Mouse (Mus musculus): Measurements from ENCODE around the gene Myrf.

The Myrf gene

GRCm38 (mm10) chr19:10213796-10214471 is 26.6 kb downstream of the Myrf start:
- DNase-seq (ENCODE audit: low read depth in 2 of 2, low spot score in 2 of 2), result no peak

DNA sequence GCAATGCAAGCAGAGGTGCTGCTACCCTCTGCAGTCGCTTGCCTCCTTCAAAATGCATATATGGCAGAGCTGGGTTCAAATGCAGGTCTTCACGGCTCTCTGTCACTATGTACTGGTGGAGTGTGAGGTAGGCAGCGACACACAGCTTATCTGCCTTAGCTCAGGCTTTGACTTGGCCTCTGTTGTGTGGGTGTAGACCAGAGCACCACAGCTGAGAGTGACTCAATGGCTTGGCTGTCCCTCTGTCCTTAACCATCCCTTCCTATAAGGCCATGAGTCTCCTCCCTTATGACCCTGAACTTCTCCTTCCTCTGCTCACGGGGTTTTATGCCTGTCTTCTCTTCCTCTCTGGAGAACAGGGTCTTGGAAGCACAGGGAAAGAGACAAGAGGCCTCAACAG is 29.7 kb downstream of the Myrf start:
- no peak for DNase-seq (ENCODE audit: low read depth in 2 of 2, low spot score in 2 of 2)

DNA sequence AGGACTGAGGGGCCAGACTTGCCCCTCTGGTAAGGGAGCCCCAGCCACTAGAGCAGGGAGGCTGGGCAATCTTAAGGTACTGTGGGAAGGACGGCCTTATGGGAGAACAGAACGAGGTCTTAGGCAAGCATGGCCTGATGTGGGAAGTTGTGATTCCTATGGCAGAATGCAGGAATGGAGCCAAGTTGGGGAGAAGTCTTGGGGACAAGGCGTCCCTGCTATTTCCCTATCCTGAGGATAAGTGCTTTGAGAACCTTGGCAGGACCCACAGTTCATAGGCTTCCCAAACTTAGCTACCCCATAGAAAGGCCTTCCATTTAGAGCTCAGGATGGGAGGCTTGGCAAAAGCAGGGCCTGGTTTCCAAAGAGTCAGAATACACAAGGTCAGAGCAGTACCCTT is 31.7 kb downstream of the Myrf start:
- DNase-seq (ENCODE audit: low read depth in 2 of 2, low spot score in 2 of 2), result no peak

DNA sequence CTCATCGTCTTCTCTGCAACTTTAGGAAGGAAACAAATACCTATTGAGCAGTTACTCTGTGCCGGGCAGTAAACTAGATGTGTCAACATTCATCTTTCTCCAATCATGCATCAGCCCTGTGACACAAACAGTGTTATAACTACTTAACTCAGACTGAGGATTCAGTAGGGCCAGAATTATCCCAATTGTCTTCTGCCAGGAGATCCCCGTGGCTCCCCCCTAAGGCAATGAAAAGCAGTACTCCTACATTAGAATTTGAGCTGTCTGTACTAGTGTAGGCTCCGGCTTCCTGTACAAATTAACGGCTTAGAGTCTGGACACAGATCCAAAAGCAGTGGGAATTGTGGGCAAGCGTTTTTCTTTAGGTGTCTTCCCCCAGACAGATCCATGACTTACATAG is 35.5 kb downstream of the Myrf start:
- DNase-seq (ENCODE audit: low read depth in 2 of 2, low spot score in 2 of 2), result no peak

GRCm38 (mm10) chr19:10204616-10205001 is 35.9 kb downstream of the Myrf start:
- DNase-seq (ENCODE audit: low read depth in 2 of 2, low spot score in 2 of 2), result peak; percentile 21 to 52

DNA sequence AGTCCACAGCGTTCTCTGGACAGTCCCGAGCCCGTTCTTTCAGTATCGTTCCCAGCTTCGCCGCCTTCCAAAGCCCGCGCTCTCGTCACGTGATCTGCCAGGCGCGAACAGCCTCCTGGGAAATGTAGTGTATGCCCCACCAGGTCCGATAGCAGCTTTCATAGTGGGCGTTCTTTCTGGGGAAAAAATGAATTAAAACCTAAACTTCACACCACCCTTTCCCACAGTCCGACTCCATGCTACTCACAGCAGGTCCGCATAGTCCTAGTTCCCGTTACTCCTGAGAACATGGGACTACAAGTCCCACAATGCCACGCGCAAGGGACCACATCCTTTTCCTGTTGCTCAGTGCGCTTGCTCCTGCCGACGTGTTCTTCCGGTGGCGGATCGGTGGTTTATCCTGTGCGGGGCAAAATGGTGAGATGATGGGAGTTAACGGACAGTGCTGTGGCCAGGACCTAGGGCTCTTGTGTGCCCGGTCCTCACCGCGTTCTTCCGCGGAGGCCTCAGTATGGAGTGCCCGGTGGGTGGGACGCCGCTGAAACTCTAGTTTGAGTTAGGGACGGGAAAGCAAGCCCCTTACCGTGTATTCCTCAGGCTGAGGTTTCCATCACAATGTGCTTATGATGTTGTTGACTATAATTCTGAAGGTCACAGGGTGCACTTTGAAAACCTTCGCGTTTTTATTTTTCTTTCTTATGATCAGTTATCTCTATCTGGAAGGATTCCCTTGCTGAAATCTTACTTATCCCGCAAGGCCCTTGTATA is 36.5 kb downstream of the Myrf start, which contains the start of the genes Tmem258 and Fen1:
TSS of gene Tmem258 (plus strand) at position 167 of the 768 bp plus-strand sequence.
TSS of gene Fen1 (minus strand) at position 322 of the 768 bp plus-strand sequence.
- peak; percentile 92 to 96 for DNase-seq (ENCODE audit: low read depth in 2 of 2, low spot score in 2 of 2)

DNA sequence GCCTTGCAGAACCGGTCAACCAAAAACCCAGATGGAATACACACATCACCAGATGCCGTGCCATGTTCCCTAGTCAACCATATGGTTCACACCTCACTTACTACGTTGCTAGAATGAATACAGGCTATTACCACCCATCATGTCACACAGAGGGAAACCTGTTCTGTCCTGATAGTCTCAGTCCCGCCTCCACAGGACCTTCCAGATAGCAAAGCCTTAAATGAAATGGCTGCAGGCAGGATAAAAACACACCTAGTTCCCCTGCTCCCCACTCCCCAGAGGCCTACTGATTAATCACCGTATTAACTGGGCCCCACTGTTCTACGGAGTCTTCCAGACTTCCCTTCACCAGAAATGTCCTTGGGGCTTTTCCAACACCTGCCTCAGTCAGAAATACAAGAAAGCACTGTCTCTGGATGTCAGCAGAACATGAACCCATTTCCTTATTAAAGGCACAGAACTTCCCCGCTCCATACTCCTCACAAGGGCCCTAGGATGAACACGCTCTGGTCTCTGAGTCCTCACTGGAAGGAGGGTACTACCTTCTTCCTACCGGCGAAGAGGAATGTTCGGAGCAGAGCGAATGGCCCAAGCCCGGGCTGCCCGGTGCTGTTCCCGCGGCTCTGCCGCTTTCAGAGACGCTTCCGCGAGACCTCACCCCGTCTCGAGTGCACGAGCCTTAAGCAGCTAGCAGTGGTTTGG is 37.3 kb downstream of the Myrf start:
- peak in 1 of 2 experiments; percentile 9 for DNase-seq (ENCODE audit: low read depth in 2 of 2, low spot score in 2 of 2)

GRCm38 (mm10) chr19:10198723-10199122 is 41.8 kb downstream of the Myrf start:
- peak; percentile 67 to 76 for DNase-seq (ENCODE audit: low read depth in 2 of 2, low spot score in 2 of 2)

DNA sequence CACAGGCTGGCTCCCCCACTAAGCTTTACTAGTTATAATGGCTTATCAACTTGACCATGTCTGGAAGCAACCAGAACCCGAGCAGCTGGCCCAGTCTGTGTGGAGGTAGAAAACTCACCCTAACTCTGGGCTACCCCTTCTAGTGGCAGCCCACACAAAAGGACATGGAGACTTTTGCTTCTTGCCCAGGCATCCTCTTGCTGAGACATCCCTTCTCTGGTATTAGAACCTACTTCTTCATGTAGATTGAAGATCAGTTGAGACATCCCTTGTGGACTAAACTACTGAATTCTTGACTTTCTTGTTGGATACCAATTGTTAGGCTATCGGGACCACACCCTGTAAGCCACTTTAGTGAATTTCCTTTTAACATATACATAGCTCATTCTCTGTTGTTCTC is 42.3 kb downstream of the Myrf start:
- no peak for DNase-seq (ENCODE audit: low read depth in 2 of 2, low spot score in 2 of 2)

DNA sequence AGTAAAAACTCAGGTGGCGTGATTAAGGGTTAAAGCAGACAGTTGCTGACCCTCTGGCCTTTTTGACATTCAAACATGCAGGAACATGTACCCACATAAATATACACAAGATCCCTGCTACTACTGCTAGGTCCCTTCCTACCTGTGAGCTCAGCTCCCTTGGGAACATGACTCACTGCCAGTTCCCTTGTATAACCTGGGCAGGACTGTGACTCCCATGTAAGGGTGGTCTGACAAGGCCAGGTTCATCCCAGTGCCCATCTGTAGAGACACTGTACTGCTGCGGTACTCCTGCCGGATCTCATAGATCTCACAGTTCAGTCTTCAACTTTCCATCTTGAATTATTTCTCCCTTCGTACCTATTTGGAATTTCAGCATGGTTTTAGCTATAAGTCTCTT is 43.4 kb downstream of the Myrf start:
- no peak for DNase-seq (ENCODE audit: low read depth in 2 of 2, low spot score in 2 of 2)

DNA sequence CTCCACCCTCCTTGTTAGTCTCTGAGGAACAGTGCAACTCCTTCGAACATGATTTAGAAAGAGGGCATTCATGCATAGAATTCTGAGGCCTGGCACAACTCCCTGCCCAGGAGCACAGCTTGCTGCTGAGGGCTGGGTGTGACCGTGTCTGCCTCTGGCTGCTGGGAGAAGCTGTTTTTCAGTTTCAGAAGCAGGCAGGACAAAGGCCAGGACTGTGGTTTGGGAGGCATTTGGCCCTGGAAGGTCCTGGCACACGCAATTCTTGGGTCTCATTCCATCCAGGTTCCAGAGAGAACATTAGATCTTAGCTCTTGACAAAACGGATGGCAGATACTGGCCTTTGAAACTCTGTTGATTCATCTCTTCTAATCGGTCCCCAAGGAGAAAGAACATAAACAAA is 45.3 kb downstream of the Myrf start:
- no peak for DNase-seq (ENCODE audit: low read depth in 2 of 2, low spot score in 2 of 2)

DNA sequence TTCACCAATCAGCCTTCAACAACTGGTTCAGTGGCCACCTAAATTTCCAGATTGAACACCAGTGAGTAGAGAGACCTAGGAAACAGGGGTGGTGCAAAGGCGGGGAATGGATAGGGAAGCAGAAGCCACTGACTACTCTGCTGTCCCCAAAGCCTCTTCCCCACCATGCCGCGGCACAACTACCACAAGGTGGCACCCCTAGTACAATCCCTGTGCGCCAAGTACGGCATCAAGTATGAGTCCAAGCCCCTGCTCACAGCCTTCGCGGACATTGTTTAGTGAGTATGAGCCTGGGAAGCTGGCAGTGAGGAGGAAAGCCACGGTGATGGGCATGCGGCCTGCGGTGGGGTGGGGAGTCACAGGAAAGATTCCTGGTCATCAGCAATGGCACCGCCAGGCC is 46.2 kb downstream of the Myrf start:
- DNase-seq (ENCODE audit: low read depth in 2 of 2, low spot score in 2 of 2), result no peak

- no peak for DNase-seq (ENCODE audit: low read depth in 2 of 2, low spot score in 2 of 2)
Measured at GRCm38 (mm10) chr19:10191326-10191725, 49.2 kb downstream of the Myrf start.

DNA sequence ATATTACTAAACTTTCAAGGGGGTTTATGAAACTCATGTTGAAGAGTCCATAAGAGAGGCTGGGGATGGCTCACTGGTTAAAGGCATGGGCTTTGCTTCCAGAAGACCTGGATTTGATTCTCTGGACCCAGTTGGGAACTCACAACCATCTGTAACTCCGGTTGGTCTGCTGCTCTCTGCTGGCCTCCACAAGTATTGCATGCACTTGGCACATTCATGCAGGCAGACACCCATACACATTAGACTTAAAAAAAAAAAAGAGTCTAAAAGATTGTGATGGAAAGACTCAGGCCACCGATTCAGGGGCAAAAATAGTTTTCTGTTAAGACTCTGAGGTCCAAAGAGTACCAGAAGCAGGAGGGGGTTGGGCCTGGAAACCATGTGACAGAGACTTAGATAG is 49.8 kb downstream of the Myrf start:
- DNase-seq (ENCODE audit: low read depth in 2 of 2, low spot score in 2 of 2), result peak; percentile 44 to 56

- DNase-seq (ENCODE audit: low read depth in 2 of 2, low spot score in 2 of 2), result no peak
Measured at GRCm38 (mm10) chr19:10189940-10190339, 50.6 kb downstream of the Myrf start.

DNA sequence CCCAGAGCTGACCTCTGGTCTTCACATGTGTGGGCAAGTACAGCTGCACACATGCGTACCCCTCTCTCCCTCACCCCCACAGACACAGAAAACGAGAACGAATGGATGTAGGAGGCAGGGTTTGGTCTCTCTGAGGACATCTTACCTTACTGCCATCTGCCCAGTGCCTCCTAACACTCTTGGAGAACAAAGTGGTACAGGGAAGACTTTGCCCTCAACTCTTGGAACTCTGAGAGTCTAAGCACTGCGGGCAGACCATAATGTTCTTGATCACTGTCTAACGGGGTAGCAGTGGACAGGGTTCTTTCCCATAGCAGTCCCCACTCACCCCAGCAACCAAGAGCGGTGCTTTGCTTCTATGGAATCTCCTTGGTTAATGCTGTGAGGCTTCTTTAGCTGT is 51.5 kb downstream of the Myrf start:
- DNase-seq (ENCODE audit: low read depth in 2 of 2, low spot score in 2 of 2), result no peak

DNA sequence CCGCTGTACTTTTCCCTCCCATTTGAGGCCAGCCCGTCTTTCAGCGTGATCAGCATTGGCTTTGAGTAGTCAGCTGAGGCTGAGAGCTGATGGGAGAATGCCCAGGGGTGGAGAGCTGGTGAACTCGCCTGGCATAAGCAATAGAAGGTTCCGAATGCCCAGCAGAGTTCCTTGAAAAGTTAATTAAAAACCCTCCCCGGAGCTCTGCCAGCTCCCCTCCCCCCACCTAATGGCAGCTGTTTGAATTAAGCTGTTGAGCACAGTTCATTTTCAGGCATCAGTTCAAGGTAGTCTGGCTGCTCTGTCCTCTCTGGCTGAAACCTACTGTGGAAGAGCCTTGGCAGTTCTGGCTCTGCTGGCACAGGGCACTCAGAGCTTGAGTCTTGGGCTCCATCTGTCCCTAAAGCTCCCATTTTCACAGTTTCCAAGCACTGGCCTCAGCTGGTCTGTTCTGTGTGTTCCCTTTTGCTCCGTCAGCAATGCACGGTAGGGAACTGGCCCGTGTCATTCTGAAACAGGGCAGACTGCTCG is 52.2 kb downstream of the Myrf start:
- no peak for DNase-seq (ENCODE audit: low read depth in 2 of 2, low spot score in 2 of 2)

GRCm38 (mm10) chr19:10186569-10186968 is 54.0 kb downstream of the Myrf start:
- DNase-seq (ENCODE audit: low read depth in 2 of 2, low spot score in 2 of 2), result no peak

GRCm38 (mm10) chr19:10185876-10186275 is 54.7 kb downstream of the Myrf start:
- no peak for DNase-seq (ENCODE audit: low read depth in 2 of 2, low spot score in 2 of 2)

DNA sequence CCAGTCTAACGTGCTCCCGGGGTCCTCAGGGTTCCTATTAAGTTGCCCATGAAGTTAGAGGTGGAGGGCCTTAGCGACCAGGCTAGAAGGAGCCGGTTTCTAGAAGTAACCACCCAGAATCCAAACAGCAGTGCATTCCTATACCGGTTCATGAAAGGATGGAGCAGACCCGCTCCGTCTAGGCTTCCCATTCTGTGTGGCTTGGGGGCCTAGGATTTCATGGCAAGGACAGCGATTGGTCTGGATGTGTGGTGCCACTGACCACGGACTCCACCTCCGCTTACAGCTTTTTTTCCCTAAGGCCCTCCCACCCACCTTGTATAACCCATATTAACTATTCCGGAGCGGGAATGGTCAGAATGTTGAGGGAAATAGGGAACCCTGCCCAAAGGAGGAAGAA is 56.5 kb downstream of the Myrf start:
- DNase-seq (ENCODE audit: low read depth in 2 of 2, low spot score in 2 of 2), result no peak

DNA sequence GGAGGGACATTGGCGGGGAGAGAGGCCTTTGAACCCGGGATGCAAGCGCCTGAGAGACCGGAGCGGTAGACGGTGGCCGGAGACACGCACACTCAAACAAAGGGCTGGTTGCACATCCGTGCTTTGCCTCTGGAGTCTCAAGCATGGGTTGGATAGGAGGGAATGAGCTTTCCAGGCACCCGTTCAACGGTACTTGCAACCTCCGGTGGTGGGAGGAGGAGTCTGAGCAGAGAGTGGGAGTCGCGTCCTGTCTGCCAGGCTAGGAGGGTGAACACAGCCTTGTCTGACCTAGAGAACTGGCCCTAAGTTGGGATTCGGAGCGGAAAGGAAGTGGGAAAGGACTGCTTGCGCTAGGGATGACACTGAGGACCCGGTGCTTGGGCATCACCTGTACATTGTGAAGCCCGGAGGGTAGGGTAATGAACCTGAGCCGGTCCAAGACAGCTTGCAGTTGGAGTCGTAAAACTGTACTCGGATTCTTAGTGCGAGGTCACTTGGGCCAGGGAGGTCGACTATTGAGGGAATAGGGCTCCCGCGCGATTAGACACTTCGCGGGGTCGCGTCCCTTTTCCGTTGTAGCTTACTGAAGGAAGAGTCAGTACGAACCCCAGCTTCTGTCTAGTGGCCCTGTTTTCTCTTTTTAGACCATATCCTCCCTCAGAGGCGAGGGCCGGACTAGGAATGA is 57.1 kb downstream of the Myrf start:
- no peak for DNase-seq (ENCODE audit: low read depth in 2 of 2, low spot score in 2 of 2)
